Mouse (Mus musculus) CD8-positive naive resting alpha-beta T cell, adult 57 days (primary cell): ENCODE results near the gene Naa35. TPM values are rescaled to one million over a fixed set of nuclear protein-coding genes. Genes with fewer than 3 reads are reported as not detected.

Experiments used
- total RNA-seq: library from RNA; stranded (reverse); gene quantifications from one replicate; pipeline ENCODE4 v1.2.4, GENCODE M21; 2023

Gene Naa35
- 44.7 TPM for total RNA-seq

GRCm38 (mm10) chr13:59584947-59585647 is at the start of gene Naa35, which contains the start of gene Agtpbp1:
Gene Naa35 (plus strand): TSS chr13:59585259.
Gene Agtpbp1 (minus strand): TSS chr13:59585227.

DNA sequence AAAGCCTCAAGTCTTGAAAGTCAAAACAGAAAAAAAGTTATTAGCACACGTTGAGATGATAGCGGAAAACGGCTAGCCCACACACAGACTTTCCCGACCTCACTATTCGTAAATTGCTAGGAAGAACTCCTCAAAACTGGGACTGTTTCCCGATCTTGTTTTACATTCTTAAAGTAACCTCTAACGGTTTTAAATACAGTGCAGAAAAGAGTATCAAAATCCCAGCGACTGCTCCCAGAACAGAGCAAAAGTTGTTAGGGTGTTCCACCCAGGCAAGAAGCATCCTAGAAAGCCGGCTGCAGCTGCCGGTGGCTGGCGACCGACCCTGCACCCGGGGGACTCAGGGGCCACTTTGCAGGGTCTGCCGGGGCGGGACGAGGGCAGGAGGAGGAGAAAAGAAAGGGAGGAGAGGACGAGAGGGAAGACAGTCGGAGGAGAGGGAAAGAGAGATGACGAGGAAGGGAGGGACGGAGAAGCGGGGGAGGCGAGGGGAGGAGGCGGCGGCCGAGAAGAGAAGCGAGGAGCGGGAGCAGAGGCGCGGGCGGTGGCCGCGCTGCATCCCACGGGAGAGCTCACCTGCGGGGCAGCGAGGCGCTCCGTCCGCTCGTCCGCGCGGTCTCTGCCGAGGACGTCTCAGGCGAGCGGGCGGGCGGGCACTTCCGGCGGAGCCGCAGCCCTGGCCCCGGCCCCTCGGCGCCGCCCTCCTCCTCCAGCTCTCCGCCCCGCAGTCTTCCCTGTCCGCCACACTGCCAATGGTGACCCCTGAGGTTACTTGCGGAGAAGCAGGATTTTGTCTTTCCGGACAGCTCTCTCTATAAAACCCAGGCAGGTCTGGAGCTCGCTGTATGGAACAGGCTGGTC is 90.3 kb downstream of the Naa35 start, which contains the start of gene Golm1:
Gene Golm1 (minus strand): TSS at position 661 of the 861 bp plus-strand sequence.

Other genes starting within 250 kb of the Naa35 start
- 42.4 TPM for gene Agtpbp1, start within 50 bp of the Naa35 start, total RNA-seq
- gene Golm1, start 90.6 kb downstream of the Naa35 start, total RNA-seq: 56.9 TPM
- not detected for gene 4921517D22Rik, start 108.8 kb downstream of the Naa35 start, total RNA-seq
- not detected for gene Spata31d1a, start 125.1 kb downstream of the Naa35 start, total RNA-seq
- not detected for gene Spata31d1b, start 127.0 kb downstream of the Naa35 start, total RNA-seq
- gene Spata31d1d, start 146.5 kb downstream of the Naa35 start, total RNA-seq: not detected
- 0.15 TPM for gene 1700014D04Rik, start 161.5 kb downstream of the Naa35 start, total RNA-seq
- 67.6 TPM for gene Isca1, start 184.6 kb downstream of the Naa35 start, total RNA-seq
- gene Gm49354, start 197.0 kb downstream of the Naa35 start, total RNA-seq: not detected
- gene Tut7, start 237.9 kb downstream of the Naa35 start, total RNA-seq: 193 TPM